Mouse (Mus musculus): ENCODE measurements at regions not wholly inside any gene's neighbourhood (a gene's known extent, or its start where the extent isn't known, plus 50 kb on each side); places are given as distances from the start of the nearest gene placed in this dataset.

DNA sequence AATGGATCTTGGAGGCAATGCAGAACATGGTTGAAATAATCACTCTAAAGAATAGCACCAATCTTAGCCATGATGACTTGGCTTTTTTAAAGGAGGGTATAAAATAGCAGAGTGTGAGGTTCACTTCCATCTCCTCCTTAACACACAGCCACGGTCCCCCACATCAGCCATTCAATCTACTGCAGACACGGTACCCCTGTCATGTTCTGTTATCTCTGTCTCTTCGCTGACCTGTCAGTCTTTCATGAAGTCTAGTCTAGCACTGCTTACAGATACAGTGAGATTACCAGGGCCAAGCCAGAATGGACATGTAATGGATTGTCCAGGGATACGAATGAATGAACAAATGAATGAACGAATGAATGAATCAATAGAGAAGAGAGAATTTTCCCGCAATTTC, 1299.4 kb upstream of the A1bg start:
- WGBS = 92% methylated on average over 6 of the region's 6 CpGs

DNA sequence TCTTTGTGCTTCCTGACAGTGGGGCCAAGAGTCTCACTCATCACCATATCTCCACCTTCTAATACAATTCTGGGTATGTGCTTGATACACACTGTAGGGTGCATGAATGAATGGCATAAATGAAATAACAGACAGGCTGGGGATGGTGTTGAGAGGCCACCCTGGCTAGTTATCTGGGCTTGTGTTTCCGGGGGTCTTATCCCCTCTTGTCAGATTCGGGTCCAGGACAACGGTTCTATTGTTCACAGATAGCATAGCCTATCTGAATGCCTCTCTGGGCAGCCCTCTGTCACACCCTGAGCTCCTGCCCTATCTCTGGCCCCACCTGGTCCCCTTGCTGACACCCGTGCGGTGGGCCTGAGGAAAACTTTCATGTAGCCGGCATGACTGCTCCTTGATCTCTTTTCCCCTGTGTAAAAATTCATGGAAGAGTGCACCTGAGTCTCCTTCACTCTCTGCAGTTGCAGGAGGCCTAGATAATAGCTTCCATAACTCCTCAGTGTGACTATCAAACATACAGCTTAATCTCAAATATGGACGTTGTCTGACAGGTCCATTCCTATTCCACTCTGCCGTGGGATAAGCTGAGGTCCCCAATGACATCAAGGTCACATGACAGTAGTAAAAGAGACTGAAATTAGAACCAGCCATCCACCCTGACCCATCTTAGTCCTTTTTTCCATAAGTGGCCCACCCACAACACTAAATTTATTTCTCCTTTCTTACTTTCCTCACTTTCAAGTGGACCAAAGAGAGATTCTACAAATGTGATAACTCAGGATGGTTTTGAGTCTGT, 1298.4 kb upstream of the A1bg start:
- Histone ChIP-seq H3K36me3 (no peaks in the 10 kb centered on the region), H3K9ac (no peak overlapping the region), H3K4me3 (no peak overlapping the region), H3K27me3 (no peaks in the 10 kb centered on the region), H3K4me2 (replicated peaks) (no peak overlapping the region), H3K9me3 (no peaks in the 10 kb centered on the region), H3K4me1 (no peaks in the 10 kb centered on the region), H3K27ac (no peak overlapping the region)
- WGBS = 80% methylated on average over 8 of the region's 8 CpGs
- no peak for ATAC-seq (ENCODE audit: low FRiP score, low read depth)

More for the DNA sequence above, 1299.4 kb upstream of the A1bg start:
- H3K9me3 ChIP-seq = no peaks in the 10 kb centered on the region
- H3K27me3 ChIP-seq = no peaks in the 10 kb centered on the region
- H3K36me3 ChIP-seq = no peaks in the 10 kb centered on the region
- H3K4me2 ChIP-seq (replicated peaks) = no peak overlapping the region
- no peak overlapping the region for H3K9ac ChIP-seq
- no peak overlapping the region for H3K27ac ChIP-seq
- ATAC-seq (ENCODE audit: low FRiP score, low read depth) = no peak
- H3K4me3 ChIP-seq = no peak overlapping the region
- H3K4me1 ChIP-seq = no peaks in the 10 kb centered on the region

DNA sequence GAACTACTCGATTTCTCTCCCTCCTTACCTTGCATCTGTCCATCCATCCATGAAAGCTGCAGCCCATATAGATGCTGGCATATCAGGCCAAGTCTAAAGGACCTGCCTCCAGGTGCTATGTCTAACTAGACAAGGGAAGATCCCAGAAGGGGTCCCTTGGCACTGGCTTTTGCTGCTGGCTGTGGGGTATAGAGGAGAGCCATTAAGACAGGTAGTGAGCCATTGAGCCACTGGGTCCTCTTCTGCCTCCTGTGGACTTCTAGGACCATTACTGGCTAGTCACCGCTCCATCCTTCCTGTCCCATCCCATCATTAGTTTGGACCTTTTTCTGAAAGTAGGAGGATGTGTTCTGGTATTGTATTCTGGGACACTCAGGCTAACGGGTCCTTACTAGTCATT, 1297.8 kb upstream of the A1bg start:
- H3K4me2 ChIP-seq (replicated peaks) = no peak overlapping the region
- H3K9ac ChIP-seq = no peak overlapping the region
- no peaks in the 10 kb centered on the region for H3K27me3 ChIP-seq
- no peak overlapping the region for H3K27ac ChIP-seq
- H3K4me1 ChIP-seq = no peaks in the 10 kb centered on the region
- H3K4me3 ChIP-seq = no peak overlapping the region
- no peak for ATAC-seq (ENCODE audit: low FRiP score, low read depth)
- H3K36me3 ChIP-seq = no peaks in the 10 kb centered on the region
- H3K9me3 ChIP-seq = no peaks in the 10 kb centered on the region
- WGBS = 83% methylated on average over 3 of the region's 3 CpGs

DNA sequence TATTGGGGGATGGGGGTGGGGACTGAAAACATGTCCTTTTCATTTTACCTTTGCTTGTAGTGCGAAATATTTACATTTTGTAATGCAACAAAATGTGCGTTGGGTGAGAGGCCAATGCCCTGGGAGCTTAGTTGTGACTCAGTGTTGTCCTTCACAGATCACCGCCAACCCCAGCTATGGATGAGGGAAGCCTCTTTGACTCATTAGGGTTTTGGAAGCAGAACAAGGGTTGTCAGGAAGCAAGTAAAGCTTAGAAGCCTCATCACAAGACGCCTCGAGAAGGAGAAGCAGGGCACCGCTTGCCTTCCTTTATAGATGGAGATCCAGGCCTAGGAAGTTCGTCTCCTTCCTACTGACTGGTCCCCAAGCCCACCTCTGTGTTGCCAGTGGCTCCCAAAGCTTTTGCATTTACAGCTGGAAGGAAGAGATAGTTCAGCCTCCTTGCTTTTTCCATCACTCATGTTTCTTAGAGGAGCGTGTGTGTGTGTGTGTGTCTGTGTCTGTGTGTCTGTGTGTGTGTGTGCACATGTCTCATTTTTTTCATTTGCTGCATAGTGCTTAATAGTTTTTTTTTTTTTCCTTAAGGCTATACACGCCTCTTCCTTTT, 1297.2 kb upstream of the A1bg start:
- Histone ChIP-seq H3K36me3 (no peaks in the 10 kb centered on the region), H3K4me3 (no peak overlapping the region), H3K27ac (no peak overlapping the region), H3K4me1 (no peaks in the 10 kb centered on the region), H3K4me2 (replicated peaks) (no peak overlapping the region), H3K9ac (no peak overlapping the region), H3K27me3 (no peaks in the 10 kb centered on the region), H3K9me3 (no peaks in the 10 kb centered on the region)
- 95% methylated on average over 9 of the region's 9 CpGs for WGBS
- no peak for ATAC-seq (ENCODE audit: low FRiP score, low read depth)

GRCm38 (mm10) chr15:62218346-62219080, 1295.7 kb upstream of the A1bg start:
- H3K4me3 ChIP-seq = no peak overlapping the region
- no peak for ATAC-seq (ENCODE audit: low FRiP score, low read depth)
- no peak overlapping the region for H3K9ac ChIP-seq
- 89% methylated on average over 21 of the region's 21 CpGs for WGBS
- H3K9me3 ChIP-seq = no peaks in the 10 kb centered on the region
- H3K4me2 ChIP-seq (replicated peaks) = no peak overlapping the region
- H3K4me1 ChIP-seq = no peaks in the 10 kb centered on the region
- no peak overlapping the region for H3K27ac ChIP-seq
- H3K27me3 ChIP-seq = no peaks in the 10 kb centered on the region
- no peaks in the 10 kb centered on the region for H3K36me3 ChIP-seq

- Histone ChIP-seq H3K4me2 (replicated peaks) (no peak overlapping the region), H3K4me1 (no peaks in the 10 kb centered on the region), H3K9ac (no peak overlapping the region), H3K4me3 (no peak overlapping the region), H3K27me3 (no peaks in the 10 kb centered on the region), H3K9me3 (no peaks in the 10 kb centered on the region), H3K36me3 (no peaks in the 10 kb centered on the region), H3K27ac (no peak overlapping the region)
- ATAC-seq (ENCODE audit: low FRiP score, low read depth) = no peak
- WGBS = 79% methylated on average over 8 of the region's 8 CpGs
Measured at GRCm38 (mm10) chr15:62216688-62217477, 1294.1 kb upstream of the A1bg start.

- ATAC-seq (ENCODE audit: low FRiP score, low read depth) = no peak
- no peak overlapping the region for H3K27ac ChIP-seq
- no peak overlapping the region for H3K9ac ChIP-seq
- H3K4me2 ChIP-seq (replicated peaks) = no peak overlapping the region
- no peaks in the 10 kb centered on the region for H3K27me3 ChIP-seq
- 69% methylated on average over 8 of the region's 8 CpGs for WGBS
- H3K4me3 ChIP-seq = no peak overlapping the region
- H3K9me3 ChIP-seq = no peaks in the 10 kb centered on the region
- H3K36me3 ChIP-seq = no peaks in the 10 kb centered on the region
- no peaks in the 10 kb centered on the region for H3K4me1 ChIP-seq
Measured at GRCm38 (mm10) chr15:62215616-62216398, 1293.0 kb upstream of the A1bg start.

DNA sequence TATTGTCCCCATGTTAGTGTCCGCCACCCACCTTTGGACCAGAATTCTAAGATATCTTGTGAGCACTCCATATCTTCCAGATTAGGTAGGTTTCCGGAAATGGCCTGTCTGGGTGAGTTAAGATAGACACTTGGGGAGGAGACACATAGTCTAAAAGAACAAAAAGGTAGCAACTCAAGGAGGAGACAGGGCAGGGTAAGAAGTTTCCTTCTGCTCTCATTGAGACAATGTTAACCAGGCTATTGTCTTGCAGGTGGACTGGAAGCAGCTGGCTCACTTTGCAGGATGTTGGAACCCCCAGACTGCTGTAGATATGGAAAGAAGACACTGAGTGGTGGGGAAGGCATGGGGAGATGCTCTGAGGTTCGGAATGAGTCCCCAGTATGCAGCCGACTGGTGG, 1291.5 kb upstream of the A1bg start:
- H3K4me1 ChIP-seq = no peaks in the 10 kb centered on the region
- 94% methylated on average over 4 of the region's 4 CpGs for WGBS
- ATAC-seq (ENCODE audit: low FRiP score, low read depth) = no peak
- H3K4me3 ChIP-seq = no peak overlapping the region
- no peak overlapping the region for H3K9ac ChIP-seq
- no peak overlapping the region for H3K4me2 ChIP-seq (replicated peaks)
- no peaks in the 10 kb centered on the region for H3K36me3 ChIP-seq
- no peaks in the 10 kb centered on the region for H3K27me3 ChIP-seq
- H3K9me3 ChIP-seq = no peaks in the 10 kb centered on the region
- no peak overlapping the region for H3K27ac ChIP-seq

DNA sequence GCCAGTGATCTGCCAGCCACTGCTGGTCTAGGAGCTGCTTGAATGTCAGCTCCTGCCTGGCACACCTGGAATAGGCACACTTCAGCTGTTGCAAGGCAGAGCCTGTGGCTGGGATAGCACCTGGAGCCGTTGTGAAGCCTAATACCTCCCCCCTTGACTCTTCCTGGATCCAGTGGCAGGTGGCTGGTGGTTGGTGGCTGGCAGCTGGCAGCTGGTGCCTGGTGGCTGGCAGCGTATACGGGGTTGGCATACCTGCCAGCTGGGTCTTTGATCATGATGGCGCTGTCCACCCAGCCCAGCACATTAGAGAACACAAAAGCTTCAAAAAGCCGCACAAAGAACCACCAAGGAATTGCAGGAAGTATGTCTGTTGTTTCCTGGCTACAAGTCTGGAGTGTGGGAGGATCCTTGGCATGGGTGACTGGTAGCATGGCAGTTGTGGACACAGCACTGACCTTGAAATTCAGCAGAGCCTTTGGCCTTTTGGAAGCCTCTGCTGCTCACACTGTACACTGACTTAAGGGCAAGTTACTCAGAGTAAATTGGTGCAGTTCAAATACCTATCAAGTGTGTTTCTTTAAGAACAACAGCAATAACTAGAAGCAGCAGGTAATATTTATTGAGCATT, 1289.6 kb upstream of the A1bg start:
- no peaks in the 10 kb centered on the region for H3K9me3 ChIP-seq
- WGBS = 81% methylated on average over 5 of the region's 5 CpGs
- no peak overlapping the region for H3K9ac ChIP-seq
- H3K36me3 ChIP-seq = no peaks in the 10 kb centered on the region
- no peak overlapping the region for H3K4me3 ChIP-seq
- no peak for ATAC-seq (ENCODE audit: low FRiP score, low read depth)
- no peak overlapping the region for H3K27ac ChIP-seq
- H3K27me3 ChIP-seq = no peaks in the 10 kb centered on the region
- no peak overlapping the region for H3K4me2 ChIP-seq (replicated peaks)
- H3K4me1 ChIP-seq = no peaks in the 10 kb centered on the region

DNA sequence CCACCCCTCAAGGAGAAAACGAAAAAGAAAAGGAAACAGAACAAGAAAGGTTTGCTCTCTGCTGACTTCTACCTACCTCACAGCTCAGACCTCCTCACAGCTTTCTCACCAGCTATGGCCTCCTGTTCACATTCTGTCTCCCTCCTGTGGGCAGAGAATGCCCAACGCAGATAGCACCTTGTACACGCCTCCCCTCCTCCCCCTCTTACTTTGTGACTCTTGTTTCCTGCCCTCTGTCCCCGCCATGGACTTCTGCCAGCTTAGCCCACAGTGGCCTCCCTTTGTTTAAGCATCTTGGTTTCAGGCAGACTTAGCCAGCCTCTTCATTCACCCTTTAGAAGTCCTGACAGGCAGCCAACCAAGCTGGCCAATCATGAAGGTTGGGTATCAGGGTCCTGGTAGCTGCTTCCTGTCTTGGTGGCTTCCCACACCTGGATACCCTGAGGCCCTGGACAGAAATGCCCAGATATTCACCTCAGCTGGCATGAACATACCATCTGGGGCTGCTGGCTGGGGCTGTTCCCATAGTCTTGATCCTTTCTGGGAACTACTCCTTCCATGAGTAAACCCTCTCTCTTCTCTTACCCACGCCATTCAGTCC, 1287.2 kb upstream of the A1bg start:
- no peaks in the 10 kb centered on the region for H3K27me3 ChIP-seq
- H3K9ac ChIP-seq = no peak overlapping the region
- no peaks in the 10 kb centered on the region for H3K4me1 ChIP-seq
- no peak overlapping the region for H3K27ac ChIP-seq
- WGBS = 77% methylated on average over 5 of the region's 5 CpGs
- H3K4me2 ChIP-seq (replicated peaks) = no peak overlapping the region
- no peaks in the 10 kb centered on the region for H3K9me3 ChIP-seq
- no peak overlapping the region for H3K4me3 ChIP-seq
- no peaks in the 10 kb centered on the region for H3K36me3 ChIP-seq
- no peak for ATAC-seq (ENCODE audit: low FRiP score, low read depth)

GRCm38 (mm10) chr15:62209296-62209695, 1286.5 kb upstream of the A1bg start:
- Histone ChIP-seq H3K4me3 (no peak overlapping the region), H3K36me3 (no peaks in the 10 kb centered on the region), H3K9me3 (no peaks in the 10 kb centered on the region), H3K4me1 (no peaks in the 10 kb centered on the region), H3K27me3 (no peaks in the 10 kb centered on the region), H3K9ac (no peak overlapping the region), H3K27ac (no peak overlapping the region), H3K4me2 (replicated peaks) (no peak overlapping the region)
- ATAC-seq (ENCODE audit: low FRiP score, low read depth) = no peak
- WGBS = 90% methylated on average over 3 of the region's 3 CpGs

Data from limb, embryonic 13.5 days (tissue).